Mouse (Mus musculus): ENCODE data around the gene Pld3. TPM values are rescaled to one million over a fixed set of nuclear protein-coding genes. Genes with fewer than 3 reads are reported as not detected.

Gene Pld3
- polyA plus RNA-seq, 1 experiment from 2014 or later = 78.8 TPM

GRCm38 (mm10) chr7:27487740-27488268 is 65.2 kb downstream of the Pld3 start:
- Histone ChIP-seq H3K27me3 (ENCODE audit: control insufficient read depth, insufficient read depth, low read length) (no peaks in the 10 kb centered on the region), H3K4me3 (ENCODE audit: low read length) (peak overlapping the region; percentile 76), H3K9me3 (ENCODE audit: control insufficient read depth, low read length) (no peaks in the 10 kb centered on the region), H3K4me1 (ENCODE audit: control insufficient read depth, insufficient read depth, low read length) (peaks cover 19% of the 10 kb centered on the region; the same call in 1 of the 2 replicates), H3K36me3 (ENCODE audit: control insufficient read depth, insufficient read depth, low read length) (peaks cover 8% of the 10 kb centered on the region), H3K4me2 (replicated peaks; ENCODE audit: low read depth, low read length) (peak overlapping the region; percentile 67), H3K9ac (ENCODE audit: low read depth, low read length) (peak overlapping the region; percentile 85), H3K27ac (ENCODE audit: low read depth, low read length) (peak overlapping the region; percentile 98)
- WGBS = 3% methylated on average over 13 of the region's 13 CpGs
- no peak for ATAC-seq (ENCODE audit: low FRiP score, low TSS enrichment)

- Histone ChIP-seq H3K27me3 (ENCODE audit: control insufficient read depth, insufficient read depth, low read length) (no peaks in the 10 kb centered on the region), H3K4me2 (replicated peaks; ENCODE audit: low read depth, low read length) (peak within 1 kb of the TSS; percentile 72), H3K9ac (ENCODE audit: low read depth, low read length) (peak within 1 kb of the TSS; percentile 85), H3K27ac (ENCODE audit: low read depth, low read length) (peak within 1 kb of the TSS; percentile 98), H3K36me3 (ENCODE audit: control insufficient read depth, insufficient read depth, low read length) (peaks cover 8% of the 10 kb centered on the region), H3K4me1 (ENCODE audit: control insufficient read depth, insufficient read depth, low read length) (peaks cover 19% of the 10 kb centered on the region; the same call in 1 of the 2 replicates), H3K4me3 (ENCODE audit: low read length) (peak within 1 kb of the TSS; percentile 76), H3K9me3 (ENCODE audit: control insufficient read depth, low read length) (no peaks in the 10 kb centered on the region)
- WGBS = under 1% methylated on average over 72 of the region's 80 CpGs
- peak; percentile 93 for ATAC-seq (ENCODE audit: low FRiP score, low TSS enrichment)
These were observed 66.0 kb downstream of the Pld3 start, which contains the start of gene Sertad1 for GRCm38 (mm10) chr7:27486770-27487697. TSS of gene Sertad1 (plus strand) at chr7:27486910.

- H3K4me2 ChIP-seq (replicated peaks; ENCODE audit: low read depth, low read length) = peak overlapping the region; percentile 72
- peak overlapping the region; percentile 76 for H3K4me3 ChIP-seq (ENCODE audit: low read length)
- peaks cover 8% of the 10 kb centered on the region for H3K36me3 ChIP-seq (ENCODE audit: control insufficient read depth, insufficient read depth, low read length)
- H3K9me3 ChIP-seq (ENCODE audit: control insufficient read depth, low read length) = no peaks in the 10 kb centered on the region
- WGBS = 3% methylated on average over 13 of the region's 13 CpGs
- H3K9ac ChIP-seq (ENCODE audit: low read depth, low read length) = peak overlapping the region; percentile 44
- peaks cover 18% of the 10 kb centered on the region; the same call in 1 of the 2 replicates for H3K4me1 ChIP-seq (ENCODE audit: control insufficient read depth, insufficient read depth, low read length)
- no peak for ATAC-seq (ENCODE audit: low FRiP score, low TSS enrichment)
- no peaks in the 10 kb centered on the region for H3K27me3 ChIP-seq (ENCODE audit: control insufficient read depth, insufficient read depth, low read length)
- H3K27ac ChIP-seq (ENCODE audit: low read depth, low read length) = peak overlapping the region; percentile 55; the same call in 1 of the 2 replicates
These were observed 66.8 kb downstream of the Pld3 start for GRCm38 (mm10) chr7:27486102-27486769.

- no peaks in the 10 kb centered on the region for H3K9me3 ChIP-seq (ENCODE audit: control insufficient read depth, low read length)
- no peak overlapping the region for H3K4me2 ChIP-seq (replicated peaks; ENCODE audit: low read depth, low read length)
- 0 out of 2 replicates have a peak, but pooled peaks cover 3% of the 10 kb centered on the region for H3K4me1 ChIP-seq (ENCODE audit: control insufficient read depth, insufficient read depth, low read length)
- H3K4me3 ChIP-seq (ENCODE audit: low read length) = no peak overlapping the region
- WGBS = 87% methylated on average over 4 of the region's 4 CpGs
- H3K36me3 ChIP-seq (ENCODE audit: control insufficient read depth, insufficient read depth, low read length) = no peaks in the 10 kb centered on the region
- no peaks in the 10 kb centered on the region for H3K27me3 ChIP-seq (ENCODE audit: control insufficient read depth, insufficient read depth, low read length)
- no peak overlapping the region for H3K27ac ChIP-seq (ENCODE audit: low read depth, low read length)
- ATAC-seq (ENCODE audit: low FRiP score, low TSS enrichment) = no peak
- H3K9ac ChIP-seq (ENCODE audit: low read depth, low read length) = no peak overlapping the region
These were observed 69.2 kb downstream of the Pld3 start for GRCm38 (mm10) chr7:27483860-27484259.

Other genes starting within 250 kb of the Pld3 start
- gene Ltbp4, start 215.5 kb downstream of the Pld3 start, polyA plus RNA-seq (2014; fragmentation: Nextera tagmentation; extraction: Ambion mirVana) = 23.4 and 26.0 TPM in 2 replicates
- gene Shkbp1, start 197.2 kb downstream of the Pld3 start, polyA plus RNA-seq (2014; fragmentation: Nextera tagmentation; extraction: Ambion mirVana) = 38.4 and 41.0 TPM in 2 replicates
- gene Gm20479, start 195.8 kb downstream of the Pld3 start, polyA plus RNA-seq (2014; fragmentation: Nextera tagmentation; extraction: Ambion mirVana) = 1.9 TPM in 1 of 2 replicates, not detected in the other
- gene Sptbn4, start 105.5 kb downstream of the Pld3 start, polyA plus RNA-seq (2014; fragmentation: Nextera tagmentation; extraction: Ambion mirVana) = 0.39 and 0.54 TPM in 2 replicates
- 40.6 and 41.2 TPM in 2 replicates for gene Blvrb, start 105.2 kb downstream of the Pld3 start, polyA plus RNA-seq (2014; fragmentation: Nextera tagmentation; extraction: Ambion mirVana)
- gene Sertad3, start 79.5 kb downstream of the Pld3 start, polyA plus RNA-seq (2014; fragmentation: Nextera tagmentation; extraction: Ambion mirVana) = 25.1 TPM in 2 replicates
- 35.6 and 43.1 TPM in 2 replicates for gene Sertad1, start 66.3 kb downstream of the Pld3 start, polyA plus RNA-seq (2014; fragmentation: Nextera tagmentation; extraction: Ambion mirVana)
- 1.2 and 1.6 TPM in 2 replicates for gene Prx, start 53.9 kb downstream of the Pld3 start, polyA plus RNA-seq (2014; fragmentation: Nextera tagmentation; extraction: Ambion mirVana)
- 0.80 and 1.1 TPM in 2 replicates for gene Hipk4, start 30.0 kb downstream of the Pld3 start, polyA plus RNA-seq (2014; fragmentation: Nextera tagmentation; extraction: Ambion mirVana)
- 19.7 and 21.4 TPM in 2 replicates for gene 2310022A10Rik, start within 50 bp of the Pld3 start, polyA plus RNA-seq (2014; fragmentation: Nextera tagmentation; extraction: Ambion mirVana)
- 63.4 and 96.7 TPM in 2 replicates for gene Akt2, start 38.3 kb upstream of the Pld3 start, polyA plus RNA-seq (2014; fragmentation: Nextera tagmentation; extraction: Ambion mirVana)
- gene Ttc9b, start 100.7 kb upstream of the Pld3 start, polyA plus RNA-seq (2014; fragmentation: Nextera tagmentation; extraction: Ambion mirVana) = 0.20 TPM in 1 of 2 replicates, not detected in the other
- gene Map3k10, start 121.4 kb upstream of the Pld3 start, polyA plus RNA-seq (2014; fragmentation: Nextera tagmentation; extraction: Ambion mirVana) = 7.7 and 9.4 TPM in 2 replicates
- 4.2 and 4.3 TPM in 2 replicates for gene Zfp607b, start 136.1 kb upstream of the Pld3 start, polyA plus RNA-seq (2014; fragmentation: Nextera tagmentation; extraction: Ambion mirVana)
- gene Zfp60, start 178.2 kb upstream of the Pld3 start, polyA plus RNA-seq (2014; fragmentation: Nextera tagmentation; extraction: Ambion mirVana) = 26.7 and 41.5 TPM in 2 replicates